Mouse (Mus musculus) G1E (cell line): ENCODE data around the gene Gm5788. TPM values are rescaled to one million over a fixed set of nuclear protein-coding genes. Genes with fewer than 3 reads are reported as not detected.
"Not testable (repeated sequence)": the region's sequence is repeated elsewhere in the genome, so short reads cannot be mapped to it uniquely, and the experiment has no call there.

Source experiments
- ATAC-seq: 2 replicates; pipeline ENCODE4 v1.8.0; 2016; ENCODE audit warnings: mild to moderate bottlenecking; ENCODE audit not compliant: insufficient number of reproducible peaks, poor library complexity, low FRiP score, severe bottlenecking; ENCODE audit errors: extremely low read depth
- DNase-seq: peaks from one replicate; pipeline ENCODE4 v3.0.0; 2012; ENCODE audit warnings: low spot score
- H3K27me3 ChIP-seq: 2 replicates; pipeline ENCODE4 v1.6.1; 2012; ENCODE audit warnings: mild to moderate bottlenecking, low read length, inconsistent platforms; ENCODE audit not compliant: insufficient read depth
- H3K36me3 ChIP-seq: replicated peaks from 2 replicates; pipeline ENCODE3; 2012; ENCODE audit warnings: mild to moderate bottlenecking, inconsistent platforms
- H3K4me1 ChIP-seq: 2 replicates; pipeline ENCODE4 v1.6.1; 2012; ENCODE audit warnings: low read depth, low read length, inconsistent platforms, mixed read lengths; ENCODE audit not compliant: insufficient read depth
- H3K4me3 ChIP-seq: 2 replicates; pipeline ENCODE4 v1.5.1; 2012; ENCODE audit warnings: low read depth, mild to moderate bottlenecking, inconsistent platforms, low read length, moderate library complexity, mixed read lengths
- H3K9me3 ChIP-seq: replicated peaks from 2 replicates; pipeline ENCODE4 v1.6.1; 2012; ENCODE audit warnings: inconsistent platforms
- CTCF ChIP-seq: IDR thresholded peaks from 2 replicates; pipeline ENCODE4 v1.5.1; 2012; ENCODE audit warnings: low read depth, low read length, inconsistent platforms, mixed read lengths
- GATA1 ChIP-seq: IDR thresholded peaks from 2 replicates; pipeline ENCODE4 v1.6.1; 2012; ENCODE audit warnings: borderline replicate concordance, low read length, inconsistent platforms, mixed read lengths
- GATA2 ChIP-seq: IDR thresholded peaks from 2 replicates; pipeline ENCODE4 v1.6.1; 2012; ENCODE audit warnings: low read depth, low read length, inconsistent platforms, borderline replicate concordance
- POLR2AphosphoS5 ChIP-seq: IDR thresholded peaks from 2 replicates; pipeline ENCODE4 v1.6.1; 2012; ENCODE audit warnings: low read depth, low read length, inconsistent platforms; ENCODE audit not compliant: insufficient replicate concordance
- TAL1 ChIP-seq: conservative IDR thresholded peaks from 2 replicates; pipeline ENCODE4 v1.6.1; 2012; ENCODE audit warnings: low read depth, low read length, inconsistent platforms, mixed read lengths
- polyA plus RNA-seq: library from polyadenylated mRNA; stranded (reverse); fragments of >175 nt; gene quantifications from 2 replicates; pipeline ENCODE4 v1.2.3, GENCODE M21; 2012
- total RNA-seq, 2 experiments: library from RNA; stranded (forward) in 1 of 2; stranded (reverse) in 1 of 2; fragments of 200-1000 nt in 1 of 2; fragments of >200 nt in 1 of 2; fragmentation: Nextera tagmentation in 1 of 2; gene quantifications; 2 replicates each; pipeline ENCODE4 v1.2.3; 2014 to 2017

Gm5788 gene
- total and polyA plus RNA-seq, 3 experiments, result 0.33 to 1.1 TPM; not detected in 1

GRCm38 (mm10) chr12:87474756-87475155, 19.8 kb upstream of the Gm5788 start:
- Histone ChIP-seq H3K4me1 (peaks cover 22% of the 10 kb centered on the region), H3K9me3 (no peaks in the 10 kb centered on the region), H3K4me3 (no peak overlapping the region), H3K27me3 (peaks cover 12% of the 10 kb centered on the region; the same call in 1 of the 2 replicates), H3K36me3 (peaks cover 11% of the 10 kb centered on the region)
- no peak for DNase-seq
- no peak for ATAC-seq
- no peak for TF ChIP-seq POLR2AphosphoS5
- TF ChIP-seq CTCF, result no peak
- no peak for TF ChIP-seq GATA1
- TF ChIP-seq TAL1, result no peak
- TF ChIP-seq GATA2, result no peak

- not testable (repeated sequence) for DNase-seq, ATAC-seq, H3K4me3 ChIP-seq, H3K9me3 ChIP-seq, H3K4me1 ChIP-seq, H3K36me3 ChIP-seq
- H3K27me3 ChIP-seq, result peaks cover 32% of the 10 kb centered on the region
Observed at GRCm38 (mm10) chr12:87482482-87482881, 12.0 kb upstream of the Gm5788 start.

- DNase-seq, H3K4me1 ChIP-seq, H3K4me3 ChIP-seq, ATAC-seq, H3K36me3 ChIP-seq, H3K9me3 ChIP-seq, H3K27me3 ChIP-seq: not testable (repeated sequence)
Observed at GRCm38 (mm10) chr12:87488683-87489082, 5.8 kb upstream of the Gm5788 start.

- not testable (repeated sequence) for H3K9me3 ChIP-seq, ATAC-seq, DNase-seq, H3K27me3 ChIP-seq, H3K4me3 ChIP-seq, H3K4me1 ChIP-seq, H3K36me3 ChIP-seq
Observed at GRCm38 (mm10) chr12:87514016-87514415, 19.5 kb downstream of the Gm5788 start, which contains the start of gene Gm8300. Gm8300 (plus strand) TSS chr12:87514316.

GRCm38 (mm10) chr12:87519616-87520015, 25.1 kb downstream of the Gm5788 start:
- not testable (repeated sequence) for H3K36me3 ChIP-seq, ATAC-seq

GRCm38 (mm10) chr12:87543927-87544326, 49.4 kb downstream of the Gm5788 start:
- no peaks in the 10 kb centered on the region for H3K27me3 ChIP-seq
- TF ChIP-seq TAL1 (no peak), GATA2 (no peak), GATA1 (no peak), POLR2AphosphoS5 (no peak), CTCF (no peak)
- DNase-seq (no peak), ATAC-seq (no peak)
- H3K36me3 ChIP-seq, result no peaks in the 10 kb centered on the region
- H3K4me3 ChIP-seq, result no peak overlapping the region
- no peaks in the 10 kb centered on the region; the same call in 1 of the 2 replicates for H3K9me3 ChIP-seq
- H3K4me1 ChIP-seq, result peaks cover 25% of the 10 kb centered on the region

More at GRCm38 (mm10) chr12:87519616-87520015, 25.1 kb downstream of the Gm5788 start:
- not testable (repeated sequence) for DNase-seq, H3K4me1 ChIP-seq, H3K4me3 ChIP-seq, H3K27me3 ChIP-seq
- H3K9me3 ChIP-seq, result peaks cover 12% of the 10 kb centered on the region

Other genes starting within 250 kb of the Gm5788 start
- gene Vipas39, start 228.5 kb upstream of the Gm5788 start, total RNA-seq (2014; fragmentation: Nextera tagmentation), result 31.6 and 36.4 TPM in 2 replicates
- gene Vipas39, start 228.5 kb upstream of the Gm5788 start, total RNA-seq (2017), result 42.4 and 43.1 TPM in 2 replicates
- 1.2 and 1.3 TPM in 2 replicates for gene Vipas39, start 228.5 kb upstream of the Gm5788 start, polyA plus RNA-seq
- gene Ahsa1, start 228.2 kb upstream of the Gm5788 start, total RNA-seq (2014; fragmentation: Nextera tagmentation), result 117 and 144 TPM in 2 replicates
- gene Ahsa1, start 228.2 kb upstream of the Gm5788 start, total RNA-seq (2017), result 400 and 401 TPM in 2 replicates
- 207 and 209 TPM in 2 replicates for gene Ahsa1, start 228.2 kb upstream of the Gm5788 start, polyA plus RNA-seq
- gene Ism2, start 195.0 kb upstream of the Gm5788 start, total RNA-seq (2014; fragmentation: Nextera tagmentation), result not detected in 2 replicates
- gene Ism2, start 195.0 kb upstream of the Gm5788 start, total RNA-seq (2017), result 0.05 TPM in 1 of 2 replicates, not detected in the other
- not detected in 2 replicates for gene Ism2, start 195.0 kb upstream of the Gm5788 start, polyA plus RNA-seq
- gene Sptlc2, start 106.4 kb upstream of the Gm5788 start, total RNA-seq (2014; fragmentation: Nextera tagmentation), result 111 and 123 TPM in 2 replicates
- 197 and 212 TPM in 2 replicates for gene Sptlc2, start 106.4 kb upstream of the Gm5788 start, total RNA-seq (2017)
- gene Sptlc2, start 106.4 kb upstream of the Gm5788 start, polyA plus RNA-seq, result 50.5 and 52.7 TPM in 2 replicates
- 62.5 and 68.0 TPM in 2 replicates for gene Slirp, start 50.8 kb upstream of the Gm5788 start, total RNA-seq (2014; fragmentation: Nextera tagmentation)
- 149 and 153 TPM in 2 replicates for gene Slirp, start 50.8 kb upstream of the Gm5788 start, total RNA-seq (2017)
- 4.6 and 7.3 TPM in 2 replicates for gene Slirp, start 50.8 kb upstream of the Gm5788 start, polyA plus RNA-seq
- gene Alkbh1, start 50.7 kb upstream of the Gm5788 start, total RNA-seq (2014; fragmentation: Nextera tagmentation), result 163 and 180 TPM in 2 replicates
- gene Alkbh1, start 50.7 kb upstream of the Gm5788 start, total RNA-seq (2017), result 104 and 106 TPM in 2 replicates
- 36.6 and 41.3 TPM in 2 replicates for gene Alkbh1, start 50.7 kb upstream of the Gm5788 start, polyA plus RNA-seq
- gene Snw1, start 22.4 kb upstream of the Gm5788 start, total RNA-seq (2014; fragmentation: Nextera tagmentation), result 148 and 150 TPM in 2 replicates
- gene Snw1, start 22.4 kb upstream of the Gm5788 start, total RNA-seq (2017), result 218 and 244 TPM in 2 replicates
- gene Snw1, start 22.4 kb upstream of the Gm5788 start, polyA plus RNA-seq, result 22.6 and 29.8 TPM in 2 replicates
- gene Gm8300, start 19.6 kb downstream of the Gm5788 start, total RNA-seq (2014; fragmentation: Nextera tagmentation), result not detected in 2 replicates
- 0.17 and 0.66 TPM in 2 replicates for gene Gm8300, start 19.6 kb downstream of the Gm5788 start, total RNA-seq (2017)
- gene Gm8300, start 19.6 kb downstream of the Gm5788 start, polyA plus RNA-seq, result not detected in 2 replicates
- gene Oog1, start 108.0 kb downstream of the Gm5788 start, total RNA-seq (2014; fragmentation: Nextera tagmentation), result not detected in 2 replicates
- gene Oog1, start 108.0 kb downstream of the Gm5788 start, total RNA-seq (2017), result 0.55 and 1.0 TPM in 2 replicates
- not detected in 2 replicates for gene Oog1, start 108.0 kb downstream of the Gm5788 start, polyA plus RNA-seq
- gene Gm4027, start 124.1 kb downstream of the Gm5788 start, total RNA-seq (2014; fragmentation: Nextera tagmentation), result 2.1 and 2.5 TPM in 2 replicates
- 0.06 and 0.98 TPM in 2 replicates for gene Gm4027, start 124.1 kb downstream of the Gm5788 start, total RNA-seq (2017)
- gene Gm4027, start 124.1 kb downstream of the Gm5788 start, polyA plus RNA-seq, result 0.08 and 0.16 TPM in 2 replicates
- not detected in 2 replicates for gene Gm16381, start 149.9 kb downstream of the Gm5788 start, total RNA-seq (2014; fragmentation: Nextera tagmentation)
- gene Gm16381, start 149.9 kb downstream of the Gm5788 start, total RNA-seq (2017), result not detected in 2 replicates
- gene Gm16381, start 149.9 kb downstream of the Gm5788 start, polyA plus RNA-seq, result not detected in 2 replicates